Mouse (Mus musculus) heart, postnatal 4 days (tissue): ENCODE measurements at regions not wholly inside any gene's neighbourhood (a gene's known extent, or its start where the extent isn't known, plus 50 kb on each side); places are given as distances from the start of the nearest gene placed in this dataset.

Source experiments
- DNase-seq: peaks from one replicate; pipeline ENCODE4 v3.0.0; 2021

- DNase-seq: no peak
Observed at GRCm38 (mm10) chr2:167815123-167815522, 116.7 kb upstream of the Ptpn1 start.

DNA sequence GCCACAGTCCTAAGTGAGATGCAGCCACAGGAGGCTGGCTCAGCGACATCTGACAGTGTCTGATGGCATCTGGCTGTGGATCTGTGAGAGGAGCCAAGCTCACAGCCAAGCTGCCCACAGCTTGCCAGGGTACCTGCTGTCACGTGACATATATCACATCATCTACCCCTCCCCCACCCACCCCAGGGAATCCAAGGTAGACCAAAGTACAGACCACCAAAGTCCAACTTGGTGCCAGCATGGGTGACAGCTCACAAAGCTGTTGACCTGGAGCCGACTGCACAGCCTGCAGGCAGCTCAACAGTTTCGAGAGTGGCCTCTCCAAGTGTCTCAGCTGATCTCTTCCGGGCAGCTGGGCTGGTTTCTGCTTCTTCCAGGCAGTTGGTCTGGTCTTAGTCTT is 119.6 kb upstream of the Tmem189 start:
- no peak for DNase-seq

GRCm38 (mm10) chr2:167805629-167806304 is 116.1 kb upstream of the Tmem189 start:
- DNase-seq: no peak

- no peak for DNase-seq
Observed at GRCm38 (mm10) chr2:167804493-167805227, 115.0 kb upstream of the Tmem189 start.

- DNase-seq: no peak
Observed at GRCm38 (mm10) chr2:167802494-167802893, 112.9 kb upstream of the Tmem189 start.

DNA sequence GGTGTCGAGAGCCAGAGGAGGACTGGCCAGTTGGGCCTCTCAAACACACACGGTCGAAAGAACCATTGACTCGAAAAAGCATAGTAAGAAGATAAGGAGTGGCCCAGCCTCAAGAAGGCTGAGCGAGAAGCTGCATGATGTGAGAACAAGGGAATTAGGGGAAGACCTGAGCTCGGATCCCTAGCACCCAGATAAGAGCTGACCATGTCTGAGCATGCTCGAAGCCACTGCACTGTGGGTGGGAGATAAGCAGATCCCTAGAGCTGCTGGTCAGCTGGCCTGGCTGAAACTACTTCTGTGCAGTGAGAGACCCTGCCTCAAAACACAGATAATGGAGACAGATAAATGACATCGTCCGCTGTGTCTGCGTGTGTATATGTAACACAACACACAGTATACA is 111.8 kb upstream of the Tmem189 start:
- no peak for DNase-seq

GRCm38 (mm10) chr2:167800648-167801245 is 111.1 kb upstream of the Tmem189 start:
- DNase-seq: peak; percentile 30

- DNase-seq: peak; percentile 52
Observed at GRCm38 (mm10) chr2:167799629-167800387, 110.2 kb upstream of the Tmem189 start.

GRCm38 (mm10) chr2:167798969-167799513 is 109.4 kb upstream of the Tmem189 start:
- DNase-seq: no peak

DNA sequence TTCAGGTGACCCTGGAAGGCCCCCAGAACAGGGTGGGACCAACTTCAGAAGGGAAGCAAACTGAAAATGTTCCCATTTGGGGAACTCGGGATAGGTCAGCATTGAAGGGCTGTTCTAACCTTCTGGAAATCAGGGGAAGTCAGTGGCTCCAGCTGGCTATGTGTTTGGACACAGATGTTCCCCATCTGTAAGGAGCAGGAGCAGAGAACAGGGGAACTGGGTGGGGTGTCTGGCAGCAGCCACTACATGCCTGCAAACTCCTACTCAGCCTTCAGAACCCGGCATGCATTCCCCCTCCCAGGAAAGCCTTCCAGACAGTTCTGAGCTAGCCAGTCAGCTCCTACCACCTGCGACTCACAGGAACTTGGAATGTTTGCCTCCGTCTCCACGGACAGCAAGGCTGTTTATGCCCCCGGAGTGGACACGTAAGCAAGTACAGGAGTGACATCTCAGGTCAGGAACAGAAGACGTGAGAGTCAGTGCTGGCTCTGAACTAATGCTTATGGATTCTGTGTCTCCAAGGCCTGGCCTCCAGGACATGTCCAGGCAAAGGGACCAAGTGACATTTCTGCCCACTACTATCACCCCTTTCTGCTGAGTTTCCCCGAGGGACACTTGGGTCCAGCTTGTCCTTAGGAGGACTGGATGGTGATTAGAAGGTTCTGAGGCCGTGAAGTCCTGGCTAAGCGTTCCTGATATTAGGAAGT is 108.6 kb upstream of the Tmem189 start:
- DNase-seq: no peak

GRCm38 (mm10) chr2:167795491-167795890 is 105.9 kb upstream of the Tmem189 start:
- no peak for DNase-seq

DNA sequence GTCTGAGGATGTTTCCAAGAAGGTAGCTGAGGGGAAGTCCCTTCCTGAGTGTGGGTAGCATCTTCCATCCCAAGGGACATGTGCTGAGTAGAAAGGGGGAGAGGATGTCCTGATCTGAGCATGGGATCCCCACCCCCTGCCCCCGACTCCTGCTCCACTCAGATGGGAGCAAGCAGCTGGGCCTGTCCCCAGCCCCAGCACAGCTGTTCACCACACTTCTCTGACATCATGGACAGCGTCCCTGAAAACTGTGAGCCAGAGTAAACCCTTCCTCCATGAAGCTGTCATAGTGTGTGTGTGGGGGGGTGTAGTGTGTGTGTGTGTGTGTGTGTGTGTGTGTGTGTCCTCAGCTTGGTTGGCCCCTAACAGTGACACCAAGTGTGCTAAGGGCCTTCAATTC is 104.3 kb upstream of the Tmem189 start:
- no peak for DNase-seq

- DNase-seq: no peak
Observed at GRCm38 (mm10) chr2:167792753-167793152, 103.1 kb upstream of the Tmem189 start.

- DNase-seq: no peak
Observed at GRCm38 (mm10) chr2:167792330-167792729, 102.7 kb upstream of the Tmem189 start.

DNA sequence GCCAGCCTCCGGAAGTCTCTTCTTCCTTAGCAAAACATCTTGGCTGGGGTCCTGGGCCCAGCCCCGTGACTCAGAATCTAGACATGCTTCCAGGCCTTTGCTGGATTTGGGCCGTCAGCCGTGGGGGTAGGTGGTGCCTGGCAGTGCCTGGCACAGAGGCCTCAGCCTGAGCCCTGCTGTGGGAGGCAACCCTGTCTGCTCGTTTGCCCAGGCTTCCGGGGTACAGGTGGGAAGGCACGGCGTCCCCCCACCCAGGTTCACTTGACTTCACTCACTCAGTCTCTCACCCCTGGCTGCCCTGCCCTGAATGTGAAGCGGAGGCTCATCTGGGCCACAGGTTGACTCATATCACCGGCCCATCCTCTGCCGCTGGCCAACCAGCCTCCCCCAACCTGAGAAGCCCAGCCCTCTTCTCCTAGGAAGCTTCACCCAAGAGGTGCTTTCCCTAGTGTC is 99.9 kb upstream of the Tmem189 start:
- DNase-seq: peak; percentile 53

DNA sequence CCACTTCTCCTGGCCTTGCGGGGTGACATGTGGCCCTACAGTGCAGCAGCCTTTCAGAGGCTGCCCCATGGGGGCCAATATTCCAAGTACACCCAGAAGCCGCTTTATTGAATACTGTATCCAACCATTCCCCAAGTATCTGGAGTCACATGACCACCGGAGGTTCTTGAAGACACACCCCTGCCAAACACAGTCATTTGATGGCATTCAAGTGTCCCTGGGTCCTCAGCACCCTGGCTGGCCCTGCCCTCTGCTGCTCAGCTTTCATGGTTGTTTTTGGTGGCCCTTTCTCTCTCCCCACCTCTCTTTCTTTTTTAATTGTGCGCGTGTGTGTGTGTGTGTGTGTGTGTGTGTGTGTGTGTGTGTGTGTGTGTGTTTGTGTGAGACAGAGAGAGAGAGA is 97.3 kb upstream of the Tmem189 start:
- no peak for DNase-seq

GRCm38 (mm10) chr2:167784353-167784752 is 94.7 kb upstream of the Tmem189 start:
- DNase-seq: no peak

DNA sequence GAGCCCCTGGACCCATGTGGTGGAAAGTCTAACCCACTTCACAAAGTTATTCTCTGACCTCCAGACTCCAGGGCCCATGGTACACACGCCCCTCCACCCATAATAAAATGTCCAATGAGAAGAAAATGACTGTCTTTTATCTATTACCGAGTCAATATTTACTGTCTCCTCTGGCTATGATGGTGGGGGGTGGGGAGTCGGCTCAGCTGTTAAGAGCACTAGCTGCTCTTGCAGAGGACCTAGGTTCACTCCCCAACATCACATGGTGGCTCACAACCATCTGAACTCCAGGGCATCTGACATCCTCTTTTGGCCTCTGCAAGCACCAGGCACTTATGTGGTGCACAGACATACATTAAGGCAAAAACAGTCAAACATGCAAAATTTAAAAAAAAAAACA is 93.8 kb upstream of the Tmem189 start:
- DNase-seq: no peak

DNA sequence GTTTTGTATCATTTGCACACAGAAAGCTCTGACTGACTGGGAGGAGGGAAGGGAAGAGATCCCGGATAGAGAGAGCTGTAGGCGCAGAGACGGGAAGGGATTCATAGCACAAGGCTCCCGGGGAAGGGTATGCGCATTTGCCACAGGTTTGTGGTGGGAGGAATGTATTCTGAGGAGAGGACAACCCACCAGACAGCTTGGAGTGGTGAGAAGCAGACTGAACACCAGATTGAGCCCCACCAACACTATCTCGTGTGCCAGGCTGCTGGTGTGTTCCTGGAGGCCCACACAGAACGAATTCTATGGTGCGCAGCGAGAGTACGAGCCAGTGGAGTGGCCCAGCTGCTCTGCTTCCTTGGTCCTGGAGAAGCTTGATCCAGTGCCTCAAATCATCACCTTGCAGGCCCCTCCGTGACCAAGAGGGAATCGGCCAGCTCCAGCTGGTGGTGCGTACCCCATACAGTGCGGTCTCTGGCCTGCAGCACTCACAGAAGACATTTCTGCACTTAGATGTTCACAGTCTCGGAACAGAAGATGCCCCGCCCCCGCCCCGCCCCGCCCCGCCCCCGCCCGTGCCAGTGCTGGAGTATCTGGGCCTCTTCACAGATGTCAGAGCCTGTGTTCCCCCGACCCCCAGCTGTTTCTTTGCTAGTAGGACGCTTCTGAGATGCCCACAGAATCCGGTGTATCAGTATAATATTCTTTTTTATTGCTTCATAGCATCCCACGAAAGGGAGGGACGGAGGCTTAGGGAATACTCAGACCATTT is 92.8 kb upstream of the Tmem189 start:
- DNase-seq: no peak

DNA sequence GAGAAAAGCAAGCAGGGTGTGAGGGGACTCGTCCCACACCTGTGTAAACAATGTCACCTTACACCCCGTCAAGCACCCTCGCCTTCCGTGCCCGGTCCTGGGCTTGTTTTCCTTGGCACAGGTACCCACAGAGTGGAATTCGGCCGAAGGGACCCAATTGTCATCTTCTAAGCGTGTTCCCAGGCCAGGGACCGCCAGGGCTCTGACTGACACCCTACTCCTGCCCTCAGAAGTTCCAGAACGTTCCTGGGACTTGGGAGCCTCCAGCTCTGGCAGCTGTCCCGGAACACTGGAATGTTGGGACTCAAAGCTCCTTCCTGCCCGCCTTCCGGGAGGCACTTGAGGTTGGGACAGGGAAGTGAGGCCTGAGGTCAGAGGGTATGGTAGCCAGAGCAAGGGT is 91.9 kb upstream of the Tmem189 start:
- peak; percentile 80 for DNase-seq

DNA sequence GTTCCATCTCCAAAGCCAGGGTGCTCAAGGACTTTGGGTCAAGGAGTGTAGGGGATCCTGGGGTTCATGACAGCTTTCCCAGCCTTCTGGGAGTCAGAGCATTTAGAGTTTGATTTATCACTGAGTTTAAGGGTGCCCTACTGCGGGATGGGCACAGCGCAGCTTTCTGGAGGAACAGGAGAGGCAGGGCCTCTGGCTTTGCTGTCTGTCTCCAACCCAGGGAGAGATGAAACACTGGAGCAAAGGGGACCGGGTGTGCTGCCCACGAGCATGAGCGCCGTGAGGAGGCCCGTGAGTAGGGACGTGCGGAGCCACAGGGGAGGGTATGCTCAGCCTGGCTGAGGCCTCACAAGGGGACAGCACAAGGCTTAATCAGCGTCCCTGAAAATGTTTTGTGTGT is 89.1 kb upstream of the Tmem189 start:
- DNase-seq: no peak
